Mouse (Mus musculus): ENCODE results near the gene Tnni2.
A peak's percentile ranks its signal among the peaks of the same experiment; 100 is the strongest.

The Tnni2 gene

DNA sequence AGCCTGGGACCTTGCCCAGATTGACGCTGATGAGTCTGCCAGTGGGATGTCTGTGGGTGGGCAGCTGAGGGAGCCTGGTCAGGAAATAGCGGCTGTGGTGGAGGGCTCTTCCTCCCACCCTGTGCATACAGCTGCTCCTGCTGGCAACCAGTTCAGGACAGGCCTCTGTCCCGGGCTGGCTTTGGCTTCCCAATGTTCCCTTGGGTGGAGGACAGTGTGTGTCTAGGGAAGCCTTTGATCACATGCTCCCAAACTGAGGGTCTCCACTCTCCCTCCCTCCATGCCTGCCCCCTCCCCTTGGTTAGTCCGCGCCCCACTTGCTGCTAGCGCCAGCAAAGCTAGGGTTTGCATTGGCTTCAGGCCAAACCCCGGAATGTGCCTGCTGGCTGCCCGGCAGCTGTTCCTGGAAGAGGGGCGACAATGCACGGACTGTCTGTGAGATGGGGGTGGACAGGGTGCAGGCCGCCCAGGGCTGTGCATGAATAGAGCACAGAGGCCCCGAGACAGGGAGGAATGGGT, 11.4 kb upstream of the Tnni2 start:
- DNase-seq = no peak

DNA sequence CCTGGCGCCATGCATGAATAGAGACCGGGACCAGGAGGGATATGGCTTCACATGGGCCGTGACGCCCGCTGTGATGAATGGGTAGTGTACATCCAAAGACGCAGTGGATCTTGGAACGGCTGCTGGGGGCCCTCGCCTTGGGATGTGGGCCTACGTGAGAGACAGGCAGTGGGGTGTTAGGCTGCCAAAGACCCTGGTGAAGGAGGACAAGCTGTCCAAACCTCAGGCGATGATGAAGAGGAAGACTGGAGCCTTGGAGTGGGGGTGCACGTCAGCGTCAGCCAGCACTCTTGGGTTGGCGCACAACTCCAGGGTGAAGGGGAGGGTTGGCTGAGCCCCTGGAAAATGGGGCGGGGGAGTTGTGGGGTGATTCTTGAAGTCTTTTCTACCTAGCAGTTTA, 10.5 kb upstream of the Tnni2 start:
- DNase-seq = no peak

DNA sequence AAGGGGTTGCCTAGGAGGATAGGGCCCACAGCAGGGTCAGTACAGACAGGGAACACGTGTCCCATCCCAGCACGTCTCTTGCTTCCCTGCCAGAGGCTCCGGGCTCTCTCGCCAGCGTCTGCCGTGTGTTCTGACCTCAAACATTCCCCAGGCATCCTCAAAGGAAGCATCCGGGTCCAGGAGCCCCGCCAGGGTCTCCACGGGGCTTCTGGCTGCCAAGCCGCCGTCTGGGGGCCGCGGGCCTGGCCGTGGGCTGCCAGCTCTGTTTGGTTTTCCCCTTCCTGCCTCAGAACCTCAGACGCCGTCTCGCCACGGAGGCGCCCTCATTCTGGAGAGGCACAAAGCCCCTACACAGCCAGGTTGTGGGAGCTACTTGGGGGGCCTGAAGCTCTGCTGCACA, 8.0 kb upstream of the Tnni2 start:
- no peak for DNase-seq

- no peak for DNase-seq
Observed at GRCm38 (mm10) chr7:142434137-142434865, 7.3 kb upstream of the Tnni2 start, which contains the start of gene Syt8. TSS of gene Syt8 (plus strand) at chr7:142434850.

GRCm38 (mm10) chr7:142435524-142435923, 6.1 kb upstream of the Tnni2 start:
- peak; percentile 45 to 66 for DNase-seq

GRCm38 (mm10) chr7:142437324-142437723, 4.3 kb upstream of the Tnni2 start:
- peak; percentile 37 to 59 for DNase-seq

DNA sequence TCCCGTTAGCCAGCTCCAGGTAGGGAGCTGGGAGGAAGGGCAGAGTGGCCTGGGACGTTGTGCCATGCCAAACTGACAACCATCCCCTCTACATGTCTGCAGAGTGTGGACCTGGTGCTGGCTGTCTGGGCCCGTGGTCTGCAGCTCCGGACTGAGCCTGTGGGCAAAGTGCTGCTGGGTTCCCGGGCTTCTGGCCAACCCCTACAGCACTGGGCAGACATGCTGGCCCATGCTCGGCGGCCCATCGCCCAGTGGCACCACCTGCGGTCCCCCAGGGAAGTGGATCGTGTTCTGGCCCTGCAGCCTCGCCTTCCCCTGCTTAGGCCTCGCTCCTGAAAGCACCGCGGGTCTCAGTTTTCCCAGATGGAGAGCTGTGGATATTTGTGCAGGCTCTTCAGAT, 1.6 kb upstream of the Tnni2 start:
- DNase-seq = no peak

- no peak for DNase-seq
Observed at GRCm38 (mm10) chr7:142440657-142441114, 922 bp upstream of the Tnni2 start.

- no peak for DNase-seq
Observed at GRCm38 (mm10) chr7:142442081-142442907, 686 bp downstream of the Tnni2 start.

GRCm38 (mm10) chr7:142442908-142443420, 1.4 kb downstream of the Tnni2 start:
- no peak for DNase-seq

GRCm38 (mm10) chr7:142443474-142443873, 1.9 kb downstream of the Tnni2 start:
- DNase-seq = no peak

DNA sequence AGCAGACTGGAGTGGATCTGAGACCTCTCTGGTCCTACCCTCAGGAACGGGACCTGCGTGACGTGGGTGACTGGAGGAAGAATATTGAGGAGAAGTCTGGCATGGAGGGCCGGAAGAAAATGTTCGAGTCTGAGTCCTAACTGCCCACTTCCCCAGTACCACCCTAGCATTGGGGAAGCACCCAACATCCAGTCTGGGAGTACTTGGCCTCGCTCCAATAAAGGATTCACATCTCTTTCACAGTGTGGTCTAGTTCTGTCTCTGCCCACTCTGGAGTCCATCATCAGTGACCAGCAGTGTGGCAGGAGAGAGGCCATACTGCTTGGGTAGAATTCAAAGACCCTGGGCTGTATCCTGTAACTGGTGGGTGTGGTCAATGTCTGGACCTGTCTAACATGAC, 2.6 kb downstream of the Tnni2 start:
- no peak for DNase-seq

DNA sequence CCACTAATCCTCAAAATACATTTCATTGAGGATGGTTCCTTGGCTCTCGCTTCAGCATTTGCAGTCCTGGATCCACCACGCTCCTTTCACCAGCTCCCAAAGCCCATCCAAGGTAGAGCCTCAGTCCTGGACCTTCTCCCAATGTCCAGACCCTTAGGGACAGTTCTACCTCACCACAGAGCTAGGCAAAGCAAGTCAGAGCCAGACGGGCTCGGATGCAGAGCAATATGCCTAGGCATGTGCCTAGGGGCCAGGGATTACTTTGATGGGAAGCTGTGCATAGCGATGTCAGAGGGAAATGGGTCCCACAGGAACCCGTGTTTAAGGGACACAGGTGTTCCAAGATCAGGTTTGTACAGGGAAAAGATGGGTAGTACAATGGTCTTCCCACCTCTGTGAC, 3.7 kb downstream of the Tnni2 start:
- no peak for DNase-seq

GRCm38 (mm10) chr7:142446264-142446663, 4.7 kb downstream of the Tnni2 start:
- no peak for DNase-seq

DNA sequence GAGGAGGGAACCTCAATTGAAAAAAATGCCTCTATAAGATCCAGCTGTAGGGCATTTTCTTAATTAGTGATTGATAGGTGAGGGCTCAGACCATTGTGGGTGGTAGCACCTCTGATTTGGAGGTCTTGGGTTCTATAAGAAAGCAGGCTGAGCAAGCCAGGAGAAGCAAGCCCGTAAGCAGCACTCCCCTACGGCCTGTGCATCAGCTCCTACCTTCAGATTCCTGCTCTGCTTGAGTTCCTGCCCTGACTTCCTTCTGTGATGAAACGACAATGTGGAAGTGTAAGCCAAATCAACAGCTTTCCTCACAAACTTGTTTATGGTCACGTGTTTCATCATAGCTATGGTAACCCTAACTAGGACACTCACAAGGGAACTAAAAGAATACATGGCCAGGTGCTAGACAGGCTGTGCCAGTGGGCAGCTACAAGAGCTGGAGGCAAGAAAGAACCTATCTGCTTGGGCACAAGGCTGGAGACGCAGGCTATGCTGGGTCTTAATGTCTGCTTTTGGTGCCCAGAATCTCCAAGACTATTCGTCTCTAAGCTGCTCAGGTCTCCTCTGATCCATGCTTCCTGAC, 7.5 kb downstream of the Tnni2 start:
- DNase-seq = no peak

DNA sequence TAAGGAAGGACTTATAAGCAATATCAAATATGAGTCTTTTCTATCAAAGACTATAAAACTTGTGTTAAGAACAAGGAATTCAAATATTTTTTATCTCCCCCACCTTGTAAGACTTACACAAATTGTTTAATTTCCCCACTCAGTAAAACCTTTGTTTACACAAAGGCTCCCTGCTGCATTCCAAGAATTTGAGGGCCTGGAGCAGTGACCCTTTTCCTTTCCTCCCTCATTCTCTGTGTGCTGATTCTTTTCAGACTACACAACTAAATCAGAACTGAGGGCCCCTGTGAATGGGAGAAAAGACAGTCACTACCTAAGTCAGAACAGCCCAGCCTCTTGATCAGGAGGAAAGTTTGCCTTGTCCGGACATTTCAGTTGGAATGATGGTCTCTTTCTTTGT, 13.1 kb downstream of the Tnni2 start:
- no peak for DNase-seq

DNA sequence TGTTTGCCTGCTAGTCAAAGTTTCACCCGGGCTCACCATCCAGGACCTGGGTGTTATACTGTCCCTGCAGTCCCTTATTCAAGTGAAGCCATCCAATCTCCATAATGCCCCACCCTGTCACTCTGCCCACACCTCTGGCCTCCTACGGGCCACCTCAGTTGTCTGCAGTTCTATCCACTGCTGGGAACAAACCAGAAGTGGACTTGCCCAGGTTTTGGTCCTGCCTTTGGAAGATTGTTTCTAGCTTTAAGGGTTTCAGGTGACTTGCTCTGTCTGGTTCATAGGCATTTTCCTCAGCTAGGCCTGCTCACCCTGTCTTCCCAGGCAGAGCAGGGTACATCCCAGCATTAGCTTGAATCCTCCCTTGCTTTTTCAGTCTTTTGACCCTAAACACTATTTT, 13.6 kb downstream of the Tnni2 start:
- no peak for DNase-seq

DNA sequence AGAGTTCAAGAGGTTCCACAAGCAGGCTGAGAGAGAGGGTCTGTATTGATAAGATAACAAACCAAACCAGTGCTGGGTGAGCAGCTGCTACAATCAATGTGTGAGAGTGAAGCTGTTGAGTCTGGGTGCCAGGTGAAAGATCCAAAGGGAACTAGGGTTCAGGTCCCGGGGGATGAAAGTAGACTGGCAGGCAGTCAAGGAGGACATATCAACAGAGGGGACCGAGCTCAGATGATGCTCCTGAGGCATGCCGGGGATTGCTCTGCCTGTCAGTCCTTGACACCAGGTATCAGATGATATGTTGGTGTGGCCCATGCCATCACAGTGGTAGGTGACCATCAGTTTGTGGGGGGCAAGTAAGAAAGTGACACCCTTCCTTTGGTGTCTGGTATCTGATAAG, 15.2 kb downstream of the Tnni2 start:
- DNase-seq = no peak

GRCm38 (mm10) chr7:142457227-142457811, 15.7 kb downstream of the Tnni2 start:
- no peak for DNase-seq

DNA sequence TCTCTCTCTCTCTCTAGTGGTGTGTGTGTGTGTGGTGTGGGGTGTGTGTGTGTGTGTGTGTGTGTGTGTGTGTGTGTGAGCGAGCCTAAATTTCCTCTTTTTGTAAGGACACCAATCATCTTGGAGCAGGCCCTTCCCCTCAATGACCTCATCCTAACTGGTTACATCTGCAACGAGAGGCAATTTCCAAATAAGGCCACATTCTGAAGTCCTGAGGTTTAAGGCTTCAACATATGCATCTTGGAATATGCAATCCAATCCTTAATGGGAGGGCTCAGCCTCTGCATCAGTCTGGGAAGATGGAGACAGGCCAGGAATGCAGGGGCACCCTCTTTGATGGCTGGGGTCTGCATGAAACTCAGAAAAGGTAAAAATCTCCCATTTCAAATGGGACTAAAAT, 16.4 kb downstream of the Tnni2 start:
- no peak for DNase-seq

DNA sequence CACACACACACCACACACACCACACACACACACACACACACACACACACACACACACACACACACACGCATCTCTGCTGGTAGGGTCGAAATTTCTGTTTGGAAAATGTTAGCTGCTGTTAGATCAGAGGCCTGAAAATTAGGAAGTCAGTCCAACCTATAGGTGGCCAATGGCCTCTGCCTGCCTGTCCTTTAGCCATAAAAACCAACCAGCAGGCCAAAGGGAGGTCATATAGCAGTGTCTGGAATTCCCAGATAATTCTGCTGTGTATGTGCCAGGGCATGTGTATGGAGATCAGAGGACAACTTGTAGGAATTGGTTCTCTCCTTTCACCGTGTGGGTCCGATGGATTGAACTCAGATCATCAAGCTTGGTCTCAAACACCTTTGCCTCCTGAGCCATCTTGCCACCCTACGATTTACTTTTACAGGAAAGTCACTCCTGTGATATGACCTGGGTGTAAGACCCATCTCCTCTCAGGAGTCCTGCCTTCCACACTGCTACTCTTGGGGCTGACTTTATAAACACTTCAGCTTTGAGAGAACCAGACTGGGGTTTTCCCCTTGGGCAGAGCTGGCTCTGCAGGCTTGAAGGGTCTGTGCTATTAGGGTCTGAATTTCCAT, 17.2 kb downstream of the Tnni2 start:
- DNase-seq = no peak

GRCm38 (mm10) chr7:142459299-142459691, 17.7 kb downstream of the Tnni2 start:
- no peak for DNase-seq
